Mouse (Mus musculus) MEL (cell line): ENCODE results near the gene Prkag3. TPM values are rescaled to one million over a fixed set of nuclear protein-coding genes. Genes with fewer than 3 reads are reported as not detected.

Experiments used
- DNase-seq: peaks from one replicate; pipeline ENCODE4 v3.0.0; 2011; ENCODE audit warnings: low read depth, low spot score
- H3K27ac ChIP-seq: 2 replicates; pipeline ENCODE4 v1.5.1; 2012; ENCODE audit warnings: low read depth, mild to moderate bottlenecking, control low read depth, low read length, moderate library complexity; ENCODE audit not compliant: control insufficient read depth
- H3K27me3 ChIP-seq, 2 experiments: fragments of 150-350 bp in 1 of 2; sonication (generic) in 1 of 2; 2 replicates each; pipeline ENCODE4 v1.6.1; 2012; ENCODE audit warnings: low read length in 2 of 2, mild to moderate bottlenecking in 2 of 2, improper control_type of control experiment in 1 of 2, moderate library complexity in 1 of 2; ENCODE audit not compliant: insufficient read depth in 2 of 2, control insufficient read depth in 1 of 2
- H3K36me3 ChIP-seq, 2 experiments: 2 replicates each; pipeline ENCODE4 v1.6.1; 2012 to 2014; ENCODE audit warnings: low read length in 2 of 2, improper control_type of control experiment in 1 of 2, inconsistent platforms in 1 of 2, mild to moderate bottlenecking in 1 of 2; ENCODE audit not compliant: insufficient read depth in 2 of 2, control insufficient read depth in 1 of 2
- H3K4me1 ChIP-seq, 2 experiments: fragments of 150-350 bp in 1 of 2; sonication (generic) in 1 of 2; 2 replicates each; pipeline ENCODE4 v1.6.1; 2012; ENCODE audit warnings: low read length in 2 of 2, improper control_type of control experiment in 1 of 2, mild to moderate bottlenecking in 1 of 2; ENCODE audit not compliant: insufficient read depth in 2 of 2, control insufficient read depth in 1 of 2
- H3K4me3 ChIP-seq, 2 experiments: fragments of 150-350 bp in 1 of 2; sonication (generic) in 1 of 2; 2 replicates each; pipeline ENCODE4 v1.5.1; 2012; ENCODE audit warnings: low read depth in 2 of 2, low read length in 2 of 2, mild to moderate bottlenecking in 2 of 2, moderate library complexity in 2 of 2, control low read depth in 1 of 2, improper control_type of control experiment in 1 of 2; ENCODE audit not compliant: control insufficient read depth in 1 of 2, insufficient read depth in 1 of 2
- H3K79me2 ChIP-seq: 2 replicates; pipeline ENCODE4 v1.6.1; 2012; ENCODE audit warnings: mild to moderate bottlenecking, low read length, moderate library complexity; ENCODE audit not compliant: control insufficient read depth, poor library complexity, insufficient read depth
- H3K9ac ChIP-seq: 2 replicates; pipeline ENCODE4 v1.6.1; 2012; ENCODE audit warnings: low read depth, mild to moderate bottlenecking, control low read depth, low read length, moderate library complexity; ENCODE audit not compliant: control insufficient read depth, poor library complexity, severe bottlenecking
- H3K9me3 ChIP-seq: fragments of 150-350 bp; sonication (generic); replicated peaks from 2 replicates; pipeline ENCODE4 v1.6.1; 2012; ENCODE audit warnings: mild to moderate bottlenecking, low read length, improper control_type of control experiment, moderate library complexity; ENCODE audit not compliant: insufficient read depth
- BHLHE40 ChIP-seq: IDR thresholded peaks from 2 replicates; pipeline ENCODE4 v1.6.1; 2012; ENCODE audit warnings: low read depth, mild to moderate bottlenecking, inconsistent platforms, low read length, improper control_type of control experiment, borderline replicate concordance
- CHD2 ChIP-seq: IDR thresholded peaks from 2 replicates; pipeline ENCODE4 v1.6.1; 2011; ENCODE audit warnings: low read length, improper control_type of control experiment
- CTCF ChIP-seq, 3 experiments: IDR thresholded peaks in 2 of 3; conservative IDR thresholded peaks in 1 of 3; 2 replicates each; pipeline ENCODE4 v1.5.1; 2011 to 2012; ENCODE audit warnings: low read length in 3 of 3, low read depth in 2 of 3, mild to moderate bottlenecking in 2 of 3, improper control_type of control experiment in 1 of 3, inconsistent platforms in 1 of 3, mixed read lengths in 1 of 3, moderate library complexity in 1 of 3; ENCODE audit not compliant: control insufficient read depth in 1 of 3, insufficient read depth in 1 of 3, poor library complexity in 1 of 3, severe bottlenecking in 1 of 3
- E2F4 ChIP-seq: IDR thresholded peaks from 2 replicates; pipeline ENCODE4 v1.6.1; 2011; ENCODE audit warnings: low read depth, low read length, improper control_type of control experiment, borderline replicate concordance
- ELF1 ChIP-seq: IDR thresholded peaks from 2 replicates; pipeline ENCODE4 v1.6.1; 2014; ENCODE audit warnings: low read depth, mild to moderate bottlenecking, inconsistent platforms, low read length, improper control_type of control experiment, moderate library complexity
- EP300 ChIP-seq, 2 experiments: IDR thresholded peaks; 2 replicates each; pipeline ENCODE4 v1.6.1; 2011; ENCODE audit warnings: improper control_type of control experiment in 2 of 2, low read length in 2 of 2, low read depth in 1 of 2, mild to moderate bottlenecking in 1 of 2
- ETS1 ChIP-seq: IDR thresholded peaks from 2 replicates; pipeline ENCODE4 v1.6.1; 2012; ENCODE audit warnings: low read depth, mild to moderate bottlenecking, inconsistent platforms, low read length, improper control_type of control experiment, moderate library complexity
- GABPA ChIP-seq: IDR thresholded peaks from 2 replicates; pipeline ENCODE4 v1.6.1; 2012; ENCODE audit warnings: low read depth, mild to moderate bottlenecking, inconsistent platforms, low read length, improper control_type of control experiment, moderate library complexity
- GATA1 ChIP-seq: IDR thresholded peaks from 2 replicates; pipeline ENCODE4 v1.6.1; 2011; ENCODE audit warnings: low read depth, low read length, improper control_type of control experiment
- HCFC1 ChIP-seq: IDR thresholded peaks from 2 replicates; pipeline ENCODE4 v1.6.1; 2012; ENCODE audit warnings: low read depth, mild to moderate bottlenecking, inconsistent platforms, low read length, improper control_type of control experiment, moderate library complexity
- JUND ChIP-seq: IDR thresholded peaks from 2 replicates; pipeline ENCODE4 v1.6.1; 2011; ENCODE audit warnings: low read depth, mild to moderate bottlenecking, improper control_type of control experiment, low read length
- MAFK ChIP-seq: IDR thresholded peaks from 2 replicates; pipeline ENCODE4 v1.6.1; 2011; ENCODE audit warnings: low read depth, mild to moderate bottlenecking, low read length, improper control_type of control experiment, borderline replicate concordance
- MAX ChIP-seq: IDR thresholded peaks from 2 replicates; pipeline ENCODE4 v1.6.1; 2011; ENCODE audit warnings: low read length, improper control_type of control experiment
- MAZ ChIP-seq: IDR thresholded peaks from 2 replicates; pipeline ENCODE4 v1.6.1; 2012; ENCODE audit warnings: low read depth, mild to moderate bottlenecking, inconsistent platforms, low read length, improper control_type of control experiment
- MEF2A ChIP-seq: IDR thresholded peaks from 2 replicates; pipeline ENCODE4 v1.6.1; 2014; ENCODE audit warnings: low read depth, mild to moderate bottlenecking, inconsistent platforms, low read length, improper control_type of control experiment; ENCODE audit not compliant: poor library complexity, insufficient replicate concordance, severe bottlenecking; ENCODE audit errors: extremely low read depth
- MXI1 ChIP-seq: IDR thresholded peaks from 2 replicates; pipeline ENCODE4 v1.6.1; 2011; ENCODE audit warnings: mild to moderate bottlenecking, low read depth, low read length, improper control_type of control experiment
- MYB ChIP-seq: IDR thresholded peaks from 2 replicates; pipeline ENCODE4 v1.6.1; 2011; ENCODE audit warnings: mild to moderate bottlenecking, low read depth, low read length, improper control_type of control experiment
- MYC ChIP-seq: IDR thresholded peaks from 2 replicates; pipeline ENCODE4 v1.6.1; 2011; ENCODE audit warnings: low read depth, mild to moderate bottlenecking, low read length, improper control_type of control experiment, moderate library complexity
- NELFE ChIP-seq: IDR thresholded peaks from 2 replicates; pipeline ENCODE4 v1.6.1; 2011; ENCODE audit warnings: low read depth, low read length, improper control_type of control experiment
- POLR2AphosphoS2 ChIP-seq: IDR thresholded peaks from 2 replicates; pipeline ENCODE4 v1.6.1; 2011; ENCODE audit warnings: low read length, improper control_type of control experiment
- POLR2AphosphoS5 ChIP-seq: IDR thresholded peaks from 2 replicates; pipeline ENCODE4 v1.6.1; 2012; ENCODE audit warnings: low read depth, borderline replicate concordance, mild to moderate bottlenecking, inconsistent platforms, low read length, moderate library complexity, mixed read lengths
- RAD21 ChIP-seq: IDR thresholded peaks from 2 replicates; pipeline ENCODE4 v1.6.1; 2011; ENCODE audit warnings: mild to moderate bottlenecking, low read depth, low read length, improper control_type of control experiment
- TAL1 ChIP-seq: IDR thresholded peaks from 2 replicates; pipeline ENCODE4 v1.6.1; 2012; ENCODE audit warnings: mild to moderate bottlenecking, inconsistent platforms, low read length, moderate library complexity, mixed read lengths
- TCF12 ChIP-seq: IDR thresholded peaks from 2 replicates; pipeline ENCODE4 v1.6.1; 2014; ENCODE audit warnings: low read depth, mild to moderate bottlenecking, inconsistent platforms, low read length, improper control_type of control experiment, moderate library complexity
- UBTF ChIP-seq: IDR thresholded peaks from 2 replicates; pipeline ENCODE4 v1.6.1; 2012; ENCODE audit warnings: low read depth, mild to moderate bottlenecking, inconsistent platforms, low read length, improper control_type of control experiment, moderate library complexity, borderline replicate concordance; ENCODE audit not compliant: insufficient read depth
- ZC3H11A ChIP-seq: IDR thresholded peaks from 2 replicates; pipeline ENCODE4 v1.6.1; 2012; ENCODE audit warnings: low read depth, mild to moderate bottlenecking, inconsistent platforms, low read length, improper control_type of control experiment
- ZKSCAN1 ChIP-seq: IDR thresholded peaks from 2 replicates; pipeline ENCODE4 v1.6.1; 2012; ENCODE audit warnings: low read depth, mild to moderate bottlenecking, inconsistent platforms, low read length, improper control_type of control experiment, moderate library complexity
- ZMIZ1 ChIP-seq: IDR thresholded peaks from 2 replicates; pipeline ENCODE4 v1.6.1; 2012; ENCODE audit warnings: low read depth, mild to moderate bottlenecking, inconsistent platforms, low read length, improper control_type of control experiment, moderate library complexity
- ZNF384 ChIP-seq: IDR thresholded peaks from 2 replicates; pipeline ENCODE4 v1.6.1; 2012; ENCODE audit warnings: low read depth, mild to moderate bottlenecking, inconsistent platforms, low read length, improper control_type of control experiment
- polyA plus RNA-seq, 2 experiments: library from polyadenylated mRNA; stranded (reverse) in 1 of 2; unstranded in 1 of 2; fragments of >175 nt in 1 of 2; fragments of >200 nt in 1 of 2; gene quantifications; 2 replicates each; pipeline versions ENCODE4 v1.2.1 to v1.2.4; 2012; ENCODE audit warnings: low replicate concordance in 2 of 2, low read depth in 1 of 2; ENCODE audit not compliant: insufficient read length in 2 of 2, insufficient read depth in 1 of 2, missing spikeins in 1 of 2
- total RNA-seq: library from RNA; depleted of rRNA; stranded (reverse); fragments of 300-350 nt; gene quantifications from 2 replicates; pipeline ENCODE4 v1.2.3, GENCODE M21; 2012

Gene Prkag3
- total and polyA plus RNA-seq, 3 experiments, result 0.03 TPM; not detected in 2

- TF ChIP-seq MEF2A, result no peak
- TF ChIP-seq POLR2AphosphoS2, result no peak
- TF ChIP-seq TAL1, result no peak
- TF ChIP-seq GABPA, result no peak
- no peak for TF ChIP-seq JUND
- TF ChIP-seq ZC3H11A, result no peak
- no peak for TF ChIP-seq UBTF
- TF ChIP-seq RAD21, result no peak
- no peak for TF ChIP-seq BHLHE40
- TF ChIP-seq E2F4, result no peak
- no peak for TF ChIP-seq NELFE
- TF ChIP-seq EP300 (IDR thresholded peaks at IDR 0.05; ENCODE audit: low read depth in 1 of 2, low read length in 2 of 2), result no peak
- TF ChIP-seq ZKSCAN1, result no peak
- no peak for TF ChIP-seq MYC
- no peak for TF ChIP-seq TCF12
- TF ChIP-seq MAZ, result no peak
- no peak for TF ChIP-seq MAFK
- TF ChIP-seq ETS1, result no peak
- TF ChIP-seq GATA1, result no peak
- TF ChIP-seq ZMIZ1, result no peak
- TF ChIP-seq, all 39 proteins: peak for 0
- peaks cover 3 to 7% of the 10 kb centered on the region in 2 experiments for H3K27me3 ChIP-seq
- H3K9ac ChIP-seq, result no peak overlapping the region
- H3K79me2 ChIP-seq, result no peaks in the 10 kb centered on the region
- no peak overlapping the region for H3K4me3 ChIP-seq
- no peaks in the 10 kb centered on the region for H3K4me1 ChIP-seq
- no peaks in the 10 kb centered on the region for H3K36me3 ChIP-seq
- DNase-seq, result no peak
- no peaks in the 10 kb centered on the region for H3K9me3 ChIP-seq
- no peak overlapping the region for H3K27ac ChIP-seq
These were observed 1.7 kb upstream of the Prkag3 start for GRCm38 (mm10) chr1:74750683-74751082.

DNA sequence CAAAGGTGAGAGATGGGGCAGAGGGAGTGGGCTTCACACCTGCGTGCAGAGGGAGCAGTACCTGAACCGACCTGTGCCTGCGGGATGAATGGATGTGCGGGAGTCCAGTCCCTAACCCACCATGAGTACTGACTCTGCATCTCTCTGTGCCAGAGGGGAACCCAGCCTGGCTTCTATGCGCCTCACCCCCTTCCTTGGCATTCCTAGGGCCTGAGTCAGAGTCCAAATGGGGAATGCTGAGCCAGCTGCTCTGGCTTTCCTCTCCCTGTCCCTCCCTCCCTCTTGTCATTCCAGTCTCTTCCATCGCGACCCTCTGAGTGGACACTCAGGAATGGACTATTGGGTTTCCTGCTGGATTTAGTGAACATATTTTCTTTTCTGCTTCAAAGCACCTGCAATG, 280 bp upstream of the Prkag3 start:
- Histone ChIP-seq H3K27ac (no peak overlapping the region), H3K4me1 (no peaks in the 10 kb centered on the region), H3K4me3 (no peak overlapping the region), H3K79me2 (no peaks in the 10 kb centered on the region), H3K9me3 (no peaks in the 10 kb centered on the region), H3K9ac (no peak overlapping the region), H3K36me3 (no peaks in the 10 kb centered on the region), H3K27me3 (peaks cover 3 to 10% of the 10 kb centered on the region in 2 experiments)
- DNase-seq, result no peak
- TF ChIP-seq HCFC1 (no peak), CTCF (IDR thresholded peaks at IDR 0.05 in 2 of 3, conservative IDR thresholded peaks at IDR 0.05 in 1 of 3; ENCODE audit: control insufficient read depth in 1 of 3, insufficient read depth in 1 of 3, low read depth in 2 of 3, low read length in 3 of 3, poor library complexity in 1 of 3, severe bottlenecking in 1 of 3) (no peak), POLR2AphosphoS2 (no peak), MYB (no peak), E2F4 (no peak), POLR2AphosphoS5 (no peak), ETS1 (no peak), ZNF384 (no peak), EP300 (IDR thresholded peaks at IDR 0.05; ENCODE audit: low read depth in 1 of 2, low read length in 2 of 2) (no peak), MAX (no peak), CHD2 (no peak), ZC3H11A (no peak), ZMIZ1 (no peak), MAFK (no peak), MXI1 (no peak), ELF1 (no peak)
